In the genomic region with DNA sequence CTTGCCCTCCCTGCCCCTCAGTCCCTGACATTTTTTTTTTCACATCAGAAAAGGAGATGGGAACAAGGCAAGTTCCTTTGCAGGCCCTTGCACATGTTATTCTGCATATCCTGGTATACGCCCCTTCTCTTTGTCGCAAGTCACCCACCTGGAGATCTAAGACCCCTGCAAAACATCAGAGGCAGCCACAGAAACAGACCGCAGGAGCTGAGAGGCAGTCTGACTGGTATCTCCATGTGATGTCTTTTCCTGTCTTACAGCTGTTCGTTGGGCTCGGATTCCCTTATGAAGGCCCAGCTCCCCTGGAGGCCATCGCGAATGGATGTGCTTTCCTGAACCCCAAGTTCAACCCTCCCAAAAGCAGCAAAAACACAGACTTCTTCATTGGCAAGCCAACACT, we compare ENCODE assay signal across 16 mouse cellular contexts.
DNase-seq lines count a peak whose midpoint lies in the region; ATAC-seq lines count a peak whose summit lies in the region.
"Had no signal": no experiment of that assay in that cellular context is flagged by ENCODE, and none has a peak within 500 bp of the region (broad histone marks: within the 10 kb centered on the region; RNA-seq: fewer than 3 reads in every experiment).

No protein-coding gene starts in this region.

- H3K4me2 ChIP-seq in limb, embryonic 12.5 days: no peak overlapping the region
- no peak overlapping the region for H3K4me2 ChIP-seq in forebrain, embryonic 11.5 days (ENCODE audit: low read depth, low read length, severe bottlenecking)
- H3K4me2 ChIP-seq: embryonic facial prominence, embryonic 13.5 days; forebrain, embryonic 13.5 days; heart, embryonic 11.5 days; heart, embryonic 15.5 days; hindbrain, embryonic 13.5 days had no signal

- no peaks in the 10 kb centered on the region for H3K9me3 ChIP-seq in limb, embryonic 12.5 days
- no peaks in the 10 kb centered on the region for H3K9me3 ChIP-seq in limb, embryonic 10.5 days (replicated peaks)
- H3K9me3 ChIP-seq in forebrain, embryonic 11.5 days (ENCODE audit: control insufficient read depth, low read length): no peaks in the 10 kb centered on the region
- H3K9me3 ChIP-seq: embryonic facial prominence, embryonic 13.5 days; forebrain, embryonic 13.5 days; heart, embryonic 15.5 days; hindbrain, embryonic 13.5 days had no signal

- H3K36me3 ChIP-seq in limb, embryonic 12.5 days: peaks cover 7% of the 10 kb centered on the region; the same call in 1 of the 2 replicates
- H3K36me3 ChIP-seq in limb, embryonic 10.5 days: no peaks in the 10 kb centered on the region
- no peaks in the 10 kb centered on the region; the same call in 1 of the 2 replicates for H3K36me3 ChIP-seq in forebrain, embryonic 11.5 days (ENCODE audit: control insufficient read depth, insufficient read depth, low read length)

- no peak for DNase-seq in limb, embryonic 10.5 days (ENCODE audit: low spot score)
- peak; percentile 60 to 76 for DNase-seq in thymus, adult 18-20 months
- DNase-seq in thymus, postnatal 14 days: peak; percentile 78
- DNase-seq in forebrain, embryonic 11.5 days (ENCODE audit: low spot score): no peak
- no peak for DNase-seq in heart, adult 8-10 months (ENCODE audit: low spot score)
- DNase-seq: gastrocnemius, postnatal 36 days had no signal

- H3K4me1 ChIP-seq in limb, embryonic 12.5 days (replicated peaks): 0 out of 2 replicates have a peak, but pooled peaks cover 15% of the 10 kb centered on the region
- peaks cover 8% of the 10 kb centered on the region for H3K4me1 ChIP-seq in limb, embryonic 10.5 days
- H3K4me1 ChIP-seq in forebrain, embryonic 11.5 days (replicated peaks; ENCODE audit: control insufficient read depth, insufficient read depth, low read length): no peaks in the 10 kb centered on the region; the same call in 1 of the 2 replicates

- H3K9ac ChIP-seq in limb, embryonic 12.5 days (replicated peaks): no peak overlapping the region
- H3K9ac ChIP-seq in forebrain, embryonic 11.5 days (ENCODE audit: low read length): no peak overlapping the region
- H3K9ac ChIP-seq: embryonic facial prominence, embryonic 13.5 days; heart, embryonic 15.5 days had no signal

- no peak overlapping the region for H3K4me3 ChIP-seq in limb, embryonic 12.5 days (replicated peaks)
- H3K4me3 ChIP-seq in limb, embryonic 10.5 days: no peak overlapping the region
- H3K4me3 ChIP-seq in forebrain, embryonic 11.5 days (ENCODE audit: low read depth, low read length): no peak overlapping the region
- H3K4me3 ChIP-seq: embryonic facial prominence, embryonic 13.5 days; forebrain, embryonic 13.5 days; gastrocnemius, adult 2 months; heart, embryonic 15.5 days; hindbrain, embryonic 13.5 days had no signal

- H3K27ac ChIP-seq in limb, embryonic 12.5 days: peak overlapping the region; percentile 9; the same call in 1 of the 2 replicates
- no peak overlapping the region for H3K27ac ChIP-seq in limb, embryonic 10.5 days
- no peak overlapping the region for H3K27ac ChIP-seq in forebrain, embryonic 11.5 days (ENCODE audit: low read depth, low read length)
- H3K27ac ChIP-seq: embryonic facial prominence, embryonic 13.5 days; forebrain, embryonic 13.5 days; gastrocnemius, adult 2 months; heart, embryonic 15.5 days; hindbrain, postnatal 0 days had no signal

- H3K27me3 ChIP-seq in limb, embryonic 12.5 days: no peaks in the 10 kb centered on the region; the same call in 1 of the 2 replicates
- H3K27me3 ChIP-seq in limb, embryonic 10.5 days (ENCODE audit: low read depth, poor library complexity, severe bottlenecking): no peaks in the 10 kb centered on the region
- H3K27me3 ChIP-seq in forebrain, embryonic 11.5 days (ENCODE audit: control insufficient read depth, insufficient read depth, low read length): no peaks in the 10 kb centered on the region
- H3K27me3 ChIP-seq: CH12.LX; embryonic facial prominence, embryonic 13.5 days; forebrain, embryonic 13.5 days; heart, embryonic 15.5 days; hindbrain, embryonic 13.5 days had no signal

- 74% methylated on average over 7 of the region's 7 CpGs for WGBS in limb, embryonic 12.5 days
- whole genome bisulfite sequencing in limb, embryonic 10.5 days: 83% methylated on average over 7 of the region's 7 CpGs
- WGBS in forebrain, embryonic 11.5 days: 77% methylated on average over 7 of the region's 7 CpGs

- ATAC-seq in limb, embryonic 12.5 days (ENCODE audit: insufficient number of reproducible peaks, insufficient read depth, low FRiP score, low TSS enrichment, low read depth): no peak
- no peak for ATAC-seq in forebrain, embryonic 11.5 days (replicated peaks; ENCODE audit: low FRiP score)
- no peak for ATAC-seq in CD4-positive, CD25-positive, alpha-beta regulatory T cell, adult 4 months

Comparison
In these comparisons a context has a peak if more than half of its experiments do, and no peak if none do; other contexts are left out.
1. DNase-seq: peak in thymus, adult 18-20 months (2 of 2) and thymus, postnatal 14 days (single experiment); none in limb, embryonic 10.5 days (single experiment), forebrain, embryonic 11.5 days (single experiment) and heart, adult 8-10 months (single experiment).